Mouse (Mus musculus): ENCODE data around the gene Tmem156.
"Not testable (repeated sequence)": the region's sequence is repeated elsewhere in the genome, so short reads cannot be mapped to it uniquely, and the experiment has no call there.

The Tmem156 gene

GRCm38 (mm10) chr5:65091921-65092320, at the start of gene Tmem156:
TSS of gene Tmem156 (minus strand) at chr5:65092132.
- DNase-seq (ENCODE audit: extremely low read depth, insufficient read length, low spot score), result no peak

DNA sequence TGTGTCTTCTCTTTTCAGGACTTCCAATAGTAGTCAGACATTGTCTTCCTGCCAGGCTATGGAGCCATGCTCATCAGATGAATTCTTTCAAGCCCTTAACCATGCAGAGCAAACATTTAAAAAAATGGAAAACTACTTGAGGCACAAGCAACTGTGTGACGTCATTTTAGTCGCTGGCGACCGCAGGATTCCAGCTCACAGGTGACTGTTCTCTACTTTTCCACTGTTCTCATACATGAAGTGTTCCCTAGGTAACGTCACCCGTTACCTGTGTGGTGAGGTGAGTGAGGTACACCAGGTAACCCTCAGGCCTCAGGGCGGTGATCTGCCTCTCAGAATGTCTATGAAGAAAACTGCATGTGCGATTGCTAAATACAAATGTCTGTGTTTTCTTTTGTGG, 49.3 kb upstream of the Tmem156 start:
- DNase-seq (ENCODE audit: extremely low read depth, insufficient read length, low spot score), result no peak

DNA sequence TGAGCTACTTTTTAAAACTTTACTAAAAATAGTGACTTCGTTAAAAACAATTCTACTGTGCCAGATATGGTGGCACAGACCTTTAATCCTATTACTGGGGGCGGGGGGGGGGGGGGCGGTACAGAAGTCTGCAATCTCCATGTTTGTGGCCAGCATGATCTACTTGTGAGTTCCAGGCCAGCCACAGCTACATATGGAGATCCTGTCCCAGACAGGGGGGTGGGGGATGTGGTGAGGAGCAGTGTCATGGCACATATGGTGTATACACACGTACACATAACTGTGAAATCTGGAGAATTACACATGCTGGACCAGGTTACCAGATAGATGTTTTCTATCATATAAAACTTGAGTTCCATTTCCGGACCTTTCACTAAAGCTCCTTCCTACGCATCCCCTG, 45.1 kb upstream of the Tmem156 start:
- no peak for DNase-seq (ENCODE audit: extremely low read depth, insufficient read length, low spot score)

GRCm38 (mm10) chr5:65136159-65136558, 44.2 kb upstream of the Tmem156 start:
- DNase-seq (ENCODE audit: extremely low read depth, insufficient read length, low spot score), result no peak

DNA sequence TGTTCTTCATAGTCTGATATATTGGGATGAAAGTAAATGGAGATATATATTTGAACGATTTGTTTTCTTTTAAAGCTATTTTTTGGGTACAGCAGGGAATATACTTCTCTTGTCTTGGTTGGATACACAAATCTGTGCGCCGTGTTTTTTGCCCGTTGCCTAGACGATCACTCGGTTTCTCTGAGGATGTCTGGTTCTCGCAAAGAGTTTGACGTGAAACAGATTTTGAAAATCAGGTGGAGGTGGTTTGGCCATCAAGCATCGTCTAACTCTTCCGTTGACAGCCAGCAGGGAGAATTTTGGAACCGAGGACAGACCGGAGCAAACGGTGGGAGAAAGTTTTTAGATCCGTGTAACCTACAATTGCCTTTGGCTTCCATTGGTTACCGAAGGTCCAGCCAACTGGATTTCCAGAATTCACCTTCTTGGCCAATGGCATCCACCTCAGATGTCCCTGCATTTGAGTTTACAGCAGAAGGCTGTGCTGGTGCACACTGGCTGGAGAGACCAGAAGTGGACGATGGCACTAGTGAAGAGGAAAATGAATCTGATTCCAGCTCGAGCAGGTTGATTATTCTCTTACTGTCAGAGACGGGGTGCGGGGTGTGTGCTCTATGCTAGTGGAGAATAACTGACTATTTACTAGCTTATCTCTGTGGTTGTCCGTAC, 39.4 kb upstream of the Tmem156 start:
- no peak for DNase-seq (ENCODE audit: extremely low read depth, insufficient read length, low spot score)

DNA sequence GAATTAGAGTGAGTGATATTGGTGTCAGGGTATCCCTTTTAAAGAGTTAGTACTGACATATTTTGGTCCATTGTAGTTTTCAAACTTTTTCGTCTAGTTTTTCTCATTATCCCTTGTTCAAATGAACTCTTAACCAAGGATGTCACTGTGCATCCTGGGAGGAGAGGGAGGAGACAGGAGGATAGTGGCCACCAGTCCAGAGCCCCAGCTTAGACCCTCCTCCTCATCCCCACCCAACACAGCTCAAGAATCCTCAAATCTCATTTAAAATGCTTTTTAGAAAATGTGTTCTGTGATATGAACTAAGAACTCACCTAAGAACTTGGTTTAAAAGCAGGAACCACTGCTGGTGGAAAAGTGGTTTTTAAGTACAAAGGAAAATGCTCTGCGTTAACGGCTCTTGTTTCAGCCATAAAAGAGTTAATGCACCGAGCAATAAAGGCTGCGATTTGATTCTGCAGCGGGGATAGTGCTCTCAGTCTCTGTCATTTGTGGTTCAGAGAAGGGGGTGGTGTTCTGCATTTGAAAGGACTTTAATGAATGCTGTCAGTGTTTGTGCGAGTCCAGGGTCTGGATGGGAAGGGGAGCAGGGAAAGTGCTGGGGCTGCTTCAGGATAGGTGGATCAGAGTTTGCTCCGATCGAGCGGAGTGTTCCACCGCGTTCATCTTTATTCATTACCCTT, 38.7 kb upstream of the Tmem156 start:
- DNase-seq (ENCODE audit: extremely low read depth, insufficient read length, low spot score), result no peak

DNA sequence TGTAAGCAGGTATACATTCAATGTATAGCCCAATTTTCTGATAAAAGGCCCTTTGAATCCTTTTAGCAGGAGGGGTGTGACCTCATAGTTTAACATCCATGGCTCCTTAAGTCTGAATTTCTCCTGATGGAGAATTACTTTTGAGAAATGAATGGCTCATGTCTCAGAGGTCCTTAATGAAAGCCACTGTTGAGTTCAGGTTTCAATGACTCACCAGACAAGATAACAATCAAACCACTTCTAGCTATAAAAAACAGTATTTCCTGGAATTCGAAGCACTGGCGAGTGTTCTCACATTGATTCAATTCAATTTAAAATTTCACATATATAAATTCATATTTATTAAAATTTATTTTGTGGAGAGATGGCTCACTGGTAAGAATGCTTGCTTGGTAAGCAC, 36.5 kb upstream of the Tmem156 start:
- DNase-seq (ENCODE audit: extremely low read depth, insufficient read length, low spot score), result no peak

DNA sequence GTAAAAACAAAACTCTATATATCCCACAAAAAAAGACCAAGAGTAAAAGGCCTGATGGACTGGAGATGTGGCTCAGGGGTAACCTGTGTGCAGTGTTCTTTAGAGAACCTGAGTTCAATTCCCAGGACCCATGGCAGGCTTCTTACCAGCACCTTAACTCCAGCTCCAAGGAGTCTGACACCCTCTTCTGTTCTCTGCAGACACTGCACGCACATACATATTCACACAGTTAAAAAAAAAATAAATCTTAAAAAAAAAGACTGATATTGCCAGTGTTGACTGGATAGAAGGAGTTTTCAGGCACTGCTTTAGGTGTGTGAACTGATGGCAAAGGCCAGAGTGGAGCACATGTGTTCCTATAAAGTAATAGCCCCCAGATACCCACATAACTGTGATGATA, 34.2 kb upstream of the Tmem156 start:
- DNase-seq (ENCODE audit: extremely low read depth, insufficient read length, low spot score), result no peak

GRCm38 (mm10) chr5:65122616-65123015, 30.7 kb upstream of the Tmem156 start:
- DNase-seq (ENCODE audit: extremely low read depth, insufficient read length, low spot score), result no peak

GRCm38 (mm10) chr5:65119918-65120317, 28.0 kb upstream of the Tmem156 start:
- no peak for DNase-seq (ENCODE audit: extremely low read depth, insufficient read length, low spot score)

DNA sequence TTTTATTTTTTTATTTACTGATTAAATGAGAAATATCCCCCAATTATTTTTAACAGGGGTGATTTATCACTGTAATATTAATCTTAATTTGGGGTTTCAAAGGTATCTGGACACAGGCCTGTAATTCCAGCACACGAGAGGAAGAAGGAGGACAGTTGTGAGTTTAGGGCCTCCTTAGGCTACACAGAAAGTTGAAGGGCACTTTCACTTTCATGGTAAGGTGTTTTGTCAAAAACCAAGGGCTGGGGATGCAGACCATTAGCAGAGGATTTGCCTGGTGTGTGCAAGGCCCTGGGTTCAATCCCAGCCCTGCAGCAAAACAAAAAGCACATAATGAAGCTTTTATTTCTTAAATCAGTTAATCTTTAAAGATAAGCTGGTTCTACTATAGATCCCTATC, 27.6 kb upstream of the Tmem156 start:
- no peak for DNase-seq (ENCODE audit: extremely low read depth, insufficient read length, low spot score)

DNA sequence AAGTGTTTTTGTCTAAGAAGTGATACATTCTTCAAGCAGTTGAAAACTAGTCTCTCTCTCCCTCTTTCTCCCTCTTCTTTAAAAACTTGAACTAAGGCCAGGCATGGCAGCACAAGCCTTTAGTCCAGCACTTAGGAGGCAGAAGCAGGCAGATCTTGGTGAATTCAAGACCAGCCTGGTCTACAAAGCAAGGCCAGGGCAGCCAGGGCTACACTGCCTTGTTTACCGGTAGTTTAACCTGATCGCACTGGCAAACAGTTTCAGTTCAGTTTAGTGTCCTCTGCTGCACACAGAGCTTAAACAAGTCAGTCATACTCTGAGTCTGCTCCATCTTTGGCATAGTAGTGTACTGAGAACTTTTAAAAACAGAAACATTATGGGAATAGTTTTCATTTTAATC, 24.9 kb upstream of the Tmem156 start:
- no peak for DNase-seq (ENCODE audit: extremely low read depth, insufficient read length, low spot score)

GRCm38 (mm10) chr5:65113323-65113722, 21.4 kb upstream of the Tmem156 start:
- no peak for DNase-seq (ENCODE audit: extremely low read depth, insufficient read length, low spot score)

GRCm38 (mm10) chr5:65112225-65112624, 20.3 kb upstream of the Tmem156 start:
- not testable (repeated sequence) for DNase-seq (ENCODE audit: extremely low read depth, insufficient read length, low spot score)

- DNase-seq (ENCODE audit: extremely low read depth, insufficient read length, low spot score), result peak; percentile 57
Observed at GRCm38 (mm10) chr5:65107773-65108432, 16.0 kb upstream of the Tmem156 start.

- peak; percentile 82 for DNase-seq (ENCODE audit: extremely low read depth, insufficient read length, low spot score)
Observed at GRCm38 (mm10) chr5:65106876-65107772, 15.2 kb upstream of the Tmem156 start, which contains the start of gene Klhl5. TSS of gene Klhl5 (plus strand) at chr5:65107539.

GRCm38 (mm10) chr5:65102641-65103042, 10.7 kb upstream of the Tmem156 start:
- DNase-seq (ENCODE audit: extremely low read depth, insufficient read length, low spot score), result no peak

GRCm38 (mm10) chr5:65102026-65102640, 10.2 kb upstream of the Tmem156 start:
- no peak for DNase-seq (ENCODE audit: extremely low read depth, insufficient read length, low spot score)

DNA sequence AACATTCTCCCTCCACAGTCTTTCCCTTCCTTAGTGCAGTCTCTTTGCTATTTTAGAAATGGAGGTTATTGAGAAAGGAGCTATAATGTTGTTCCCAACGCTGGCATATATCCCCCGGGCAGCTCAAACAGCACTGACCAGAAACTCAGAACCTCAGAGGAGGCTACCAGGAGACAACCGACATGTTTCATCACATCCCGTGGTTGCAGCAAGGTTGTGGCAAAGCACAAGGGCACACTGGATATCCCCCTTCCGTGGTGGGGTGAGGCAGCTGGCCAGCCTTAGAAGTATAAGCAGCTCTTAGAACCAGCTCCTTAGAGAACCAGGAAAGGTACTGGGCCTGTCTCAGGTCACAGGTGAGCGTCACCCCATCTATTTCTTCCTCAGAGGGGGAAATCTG, 9.7 kb upstream of the Tmem156 start:
- no peak for DNase-seq (ENCODE audit: extremely low read depth, insufficient read length, low spot score)

DNA sequence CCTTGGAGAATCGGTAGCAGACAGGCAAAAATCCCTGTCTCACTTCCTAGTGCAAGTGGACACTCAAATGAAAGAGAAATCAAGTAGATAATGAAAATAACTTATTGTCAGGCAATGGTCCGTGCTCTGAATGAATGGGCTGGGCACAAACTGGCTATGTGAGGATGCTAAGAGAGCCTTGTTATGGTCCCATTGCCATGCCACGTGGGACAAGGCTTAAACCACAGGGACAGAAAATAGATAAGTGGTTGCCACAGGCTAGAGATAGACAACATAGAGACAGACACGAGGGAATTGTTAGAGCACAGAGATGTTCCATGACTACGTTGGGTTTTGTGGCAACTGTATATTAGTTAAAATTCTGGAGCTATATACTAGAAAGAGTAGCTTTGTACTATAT, 9.3 kb upstream of the Tmem156 start:
- DNase-seq (ENCODE audit: extremely low read depth, insufficient read length, low spot score), result no peak
